Mouse (Mus musculus): ENCODE data around the gene Stac2.

DNA sequence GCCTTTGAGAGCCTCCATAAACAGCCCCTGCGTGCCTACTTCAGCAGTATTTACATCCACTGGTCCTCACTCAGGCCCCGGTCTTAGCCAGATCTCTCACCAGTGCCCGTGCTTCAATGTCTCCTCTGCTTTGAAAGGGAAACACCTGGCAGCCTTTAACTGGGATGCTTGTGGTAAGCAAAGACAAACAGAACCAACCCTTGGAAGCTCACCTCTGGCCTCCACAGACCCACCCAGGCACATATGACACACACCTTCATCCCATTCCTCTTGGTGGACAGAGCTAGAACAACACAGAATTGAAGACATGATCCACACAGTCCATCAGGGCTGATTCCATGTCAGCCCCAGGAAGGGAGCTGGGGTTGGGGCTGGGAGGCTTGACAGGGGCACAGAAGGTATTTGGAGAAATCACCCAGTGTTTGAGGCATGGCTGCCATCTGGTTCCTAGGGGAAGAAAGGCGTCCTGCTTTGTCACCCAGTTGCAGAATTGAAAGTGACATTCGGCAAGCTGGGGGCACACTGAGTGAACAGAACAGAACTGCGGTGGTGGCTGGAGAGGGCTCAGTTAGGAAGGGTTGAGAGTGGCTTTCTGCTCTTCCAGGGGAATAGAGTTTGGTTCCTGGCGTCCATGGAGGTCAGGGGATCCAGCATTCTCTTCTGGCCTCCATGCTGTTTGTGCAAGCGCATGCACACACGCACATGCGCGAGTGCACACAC is 55.0 kb downstream of the Stac2 start:
- no peak for TF ChIP-seq CTCF (IDR thresholded peaks at IDR 0.05; ENCODE audit: control insufficient read depth, insufficient read depth, insufficient replicate concordance, low read depth, low read length)
- no peak for TF ChIP-seq POLR2A (IDR thresholded peaks at IDR 0.05; ENCODE audit: control insufficient read depth, low read depth, low read length)
